Mouse (Mus musculus) kidney, adult 8-10 months (tissue): ENCODE measurements at regions not wholly inside any gene's neighbourhood (a gene's known extent, or its start where the extent isn't known, plus 50 kb on each side); places are given as distances from the start of the nearest gene placed in this dataset.
"Not testable (repeated sequence)": the region's sequence is repeated elsewhere in the genome, so short reads cannot be mapped to it uniquely, and the experiment has no call there.

Experiments
- DNase-seq, 2 experiments: peaks; one replicate each; pipeline ENCODE4 v3.0.0; 2022

GRCm38 (mm10) chr1:149129767-149130287, 831.3 kb downstream of the Pla2g4a start:
- no peak for DNase-seq

- DNase-seq: no peak
Observed at GRCm38 (mm10) chr1:149129138-149129537, 832.0 kb downstream of the Pla2g4a start.

- DNase-seq: peak in 1 of 2 experiments; percentile 1
Observed at GRCm38 (mm10) chr1:149127709-149128108, 833.4 kb downstream of the Pla2g4a start.

- DNase-seq: no peak
Observed at GRCm38 (mm10) chr1:149103396-149103795, 857.7 kb downstream of the Pla2g4a start.

- DNase-seq: no peak
Observed at GRCm38 (mm10) chr1:149097426-149097825, 863.7 kb downstream of the Pla2g4a start.

GRCm38 (mm10) chr1:149074681-149075080, 886.4 kb downstream of the Pla2g4a start:
- no peak for DNase-seq

GRCm38 (mm10) chr1:149069570-149069969, 891.5 kb downstream of the Pla2g4a start:
- no peak for DNase-seq

- not testable (repeated sequence) for DNase-seq
Observed at GRCm38 (mm10) chr1:149063011-149063410, 898.1 kb downstream of the Pla2g4a start.

GRCm38 (mm10) chr1:149038188-149038967, 922.7 kb downstream of the Pla2g4a start:
- DNase-seq: no peak

GRCm38 (mm10) chr1:149028316-149028715, 932.8 kb downstream of the Pla2g4a start:
- DNase-seq: no peak

GRCm38 (mm10) chr1:149021734-149022133, 939.4 kb downstream of the Pla2g4a start:
- DNase-seq: no peak

GRCm38 (mm10) chr1:149021273-149021672, 939.8 kb downstream of the Pla2g4a start:
- no peak for DNase-seq

- DNase-seq: no peak
Observed at GRCm38 (mm10) chr1:149014559-149014958, 946.5 kb downstream of the Pla2g4a start.

GRCm38 (mm10) chr1:149010767-149011166, 950.3 kb downstream of the Pla2g4a start:
- no peak for DNase-seq

- no peak for DNase-seq
Observed at GRCm38 (mm10) chr1:149000092-149000491, 961.0 kb downstream of the Pla2g4a start.

- no peak for DNase-seq
Observed at GRCm38 (mm10) chr1:148993586-148993985, 967.5 kb downstream of the Pla2g4a start.

- DNase-seq: no peak
Observed at GRCm38 (mm10) chr1:148977377-148977776, 983.7 kb downstream of the Pla2g4a start.

- DNase-seq: no peak
Observed at GRCm38 (mm10) chr1:148965358-148965757, 995.7 kb downstream of the Pla2g4a start.

GRCm38 (mm10) chr1:148934366-148934765, 1026.7 kb downstream of the Pla2g4a start:
- no peak for DNase-seq

- DNase-seq: no peak
Observed at GRCm38 (mm10) chr1:148924506-148924905, 1036.6 kb downstream of the Pla2g4a start.

- no peak for DNase-seq
Observed at GRCm38 (mm10) chr1:148917062-148917461, 1044.0 kb downstream of the Pla2g4a start.

- no peak for DNase-seq
Observed at GRCm38 (mm10) chr1:148912819-148913218, 1048.3 kb downstream of the Pla2g4a start.

- DNase-seq: no peak
Observed at GRCm38 (mm10) chr1:148904067-148904466, 1057.0 kb downstream of the Pla2g4a start.

GRCm38 (mm10) chr1:148903093-148903492, 1058.0 kb downstream of the Pla2g4a start:
- no peak for DNase-seq
